Mouse (Mus musculus): ENCODE data around the gene Cyp4f39.

DNA sequence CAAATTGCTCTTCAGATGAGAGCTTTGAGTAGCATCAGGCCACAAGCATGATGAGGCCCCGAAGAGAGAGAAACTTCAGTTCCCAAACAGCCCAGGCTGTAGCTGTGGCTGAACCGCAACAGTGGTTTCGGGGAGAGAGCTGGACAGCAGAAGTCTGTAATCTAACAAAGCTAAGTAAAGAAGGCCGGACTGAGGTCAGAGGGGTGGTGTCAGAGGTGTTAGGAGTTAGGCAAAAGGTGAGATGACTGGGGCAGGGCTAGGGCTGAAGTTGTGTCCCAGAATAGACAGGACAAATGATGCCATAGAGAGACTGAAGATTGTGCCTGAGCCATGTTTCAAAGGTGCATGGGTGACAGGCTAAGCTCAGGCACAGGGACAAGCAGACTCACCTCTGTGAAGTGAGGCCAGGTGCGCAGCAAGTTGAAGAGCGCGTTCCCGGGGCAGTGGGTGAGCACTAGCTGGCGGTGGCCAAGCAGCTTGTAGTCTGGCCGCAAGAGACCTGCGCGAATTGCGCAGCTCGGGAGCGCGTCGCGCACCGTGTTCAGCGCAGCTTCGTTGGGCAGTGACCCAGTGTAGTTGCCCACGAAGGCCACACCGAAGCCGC is 37.0 kb upstream of the Cyp4f39 start:
- no peak for TF ChIP-seq SMC3 (IDR thresholded peaks at IDR 0.05; ENCODE audit: low read depth, low read length)
- TF ChIP-seq ELF1 (IDR thresholded peaks at IDR 0.05; ENCODE audit: low read depth, low read length) = no peak
- no peak for TF ChIP-seq POLR2A (IDR thresholded peaks at IDR 0.05; ENCODE audit: low read depth, low read length)
- TF ChIP-seq JUND (conservative IDR thresholded peaks at IDR 0.05; ENCODE audit: low read depth, low read length) = no peak
- no peak for TF ChIP-seq EP300 (IDR thresholded peaks at IDR 0.05; ENCODE audit: low read length)
- no peak for TF ChIP-seq ZNF384 (IDR thresholded peaks at IDR 0.05; ENCODE audit: low read depth, low read length)
- no peak for TF ChIP-seq CHD1 (IDR thresholded peaks at IDR 0.05; ENCODE audit: low read depth, low read length)
- no peak for TF ChIP-seq RCOR1 (conservative IDR thresholded peaks at IDR 0.05; ENCODE audit: low read depth, low read length)
- no peak for TF ChIP-seq JUN (IDR thresholded peaks at IDR 0.05; ENCODE audit: insufficient read depth, low read depth, low read length)
- TF ChIP-seq KAT2A (IDR thresholded peaks at IDR 0.05; ENCODE audit: insufficient replicate concordance, low read length) = no peak
